Mouse (Mus musculus) urinary bladder, postnatal 10 days (tissue): ENCODE measurements around the gene Rbm38.

ENCODE experiments used
- DNase-seq: peaks from one replicate; pipeline ENCODE4 v3.0.0; 2022; ENCODE audit warnings: low spot score

The Rbm38 gene

DNA sequence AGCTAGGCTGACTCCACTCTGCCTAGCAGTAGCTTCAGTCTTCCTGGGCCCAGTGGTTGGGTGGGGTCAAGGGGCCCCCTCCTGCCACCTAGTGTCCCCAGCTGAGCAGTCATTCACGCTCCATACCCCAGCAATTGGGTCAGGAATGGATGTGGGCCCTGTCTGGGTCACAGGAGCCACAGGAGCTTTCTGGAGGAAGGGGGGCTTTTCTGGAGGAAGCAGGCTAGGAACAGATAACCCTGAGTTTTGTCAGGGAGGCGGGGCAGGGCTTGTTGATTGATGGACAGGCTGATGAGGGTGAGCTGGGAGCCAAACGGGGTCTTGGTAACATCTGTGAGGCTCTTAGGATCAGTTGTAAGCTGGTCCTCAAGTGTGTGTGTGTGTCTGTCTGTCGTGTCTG, 16.3 kb downstream of the Rbm38 start:
- no peak for DNase-seq

DNA sequence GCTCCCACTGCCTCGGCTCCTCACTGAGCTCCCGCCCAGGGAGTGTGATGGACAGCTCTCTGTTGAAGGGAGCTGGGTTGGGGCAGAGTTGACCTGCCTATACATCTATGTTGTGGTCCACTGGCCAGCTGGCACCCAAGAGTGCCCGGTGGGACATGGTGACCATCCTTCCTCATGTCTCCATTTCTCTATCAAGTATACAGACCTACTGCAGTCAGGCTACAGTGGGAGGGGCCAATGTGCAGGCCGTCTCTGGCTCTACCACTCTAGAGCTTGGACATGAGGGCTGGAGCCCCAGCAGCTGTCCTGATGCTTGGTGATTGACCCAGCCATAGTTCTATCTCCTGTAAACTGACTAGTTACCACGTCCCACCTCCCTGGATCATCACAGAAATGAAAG, 17.0 kb downstream of the Rbm38 start:
- no peak for DNase-seq

DNA sequence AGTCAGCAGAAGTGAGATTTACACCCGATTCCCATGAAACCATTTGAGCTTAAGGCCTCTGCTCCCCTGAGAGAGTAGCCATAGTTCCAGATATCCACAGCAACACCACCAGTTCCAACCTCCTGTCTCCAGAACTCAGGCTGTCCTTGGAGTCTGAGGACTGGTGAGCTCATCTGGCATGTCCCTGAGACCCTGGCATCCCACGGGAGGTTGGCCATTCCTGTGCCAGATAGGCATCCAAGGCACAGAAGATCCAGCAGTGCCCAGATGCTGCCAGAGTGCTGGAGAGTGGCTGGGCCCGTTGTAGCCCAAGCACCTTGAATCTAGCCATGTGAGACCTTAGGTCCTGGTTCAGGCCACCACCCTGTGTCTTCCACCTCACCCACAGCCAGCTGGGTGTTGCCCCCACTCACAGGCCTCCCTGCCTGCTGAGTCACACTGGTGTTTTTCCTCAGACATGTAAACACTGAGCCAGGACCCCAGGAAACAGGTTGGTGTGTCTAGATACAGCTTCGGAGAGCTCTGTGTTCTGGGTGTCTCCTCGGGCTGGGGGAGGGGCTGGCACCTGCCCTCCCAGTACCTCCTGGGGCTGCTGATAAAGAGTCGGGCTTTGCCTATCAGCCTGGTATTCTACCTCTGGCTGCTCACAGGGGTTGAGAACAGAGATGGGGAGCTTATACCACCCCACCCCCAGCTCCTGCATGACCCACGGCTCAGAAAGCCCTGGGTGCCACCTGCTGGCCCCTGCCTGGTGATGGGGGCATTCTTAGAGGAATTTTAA, 17.7 kb downstream of the Rbm38 start:
- no peak for DNase-seq

DNA sequence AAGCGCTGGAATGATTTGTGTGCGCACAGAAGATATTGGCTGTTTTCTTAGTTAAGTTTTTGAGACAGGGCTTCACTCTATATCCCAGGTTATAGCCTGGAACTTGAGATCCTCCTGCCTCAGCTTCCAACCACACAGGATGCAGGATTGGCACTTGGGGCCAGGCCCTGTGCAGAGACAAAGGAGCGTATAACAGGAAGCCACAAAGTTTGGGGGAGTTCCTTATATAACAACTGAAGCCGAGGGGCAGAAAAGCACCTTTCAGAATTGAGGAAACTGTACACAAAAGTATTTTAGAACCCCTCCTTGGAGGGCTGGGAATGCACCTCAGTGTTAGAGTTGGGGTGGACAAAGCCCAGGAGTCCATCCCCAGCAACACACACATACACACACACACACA, 18.7 kb downstream of the Rbm38 start:
- DNase-seq: no peak

DNA sequence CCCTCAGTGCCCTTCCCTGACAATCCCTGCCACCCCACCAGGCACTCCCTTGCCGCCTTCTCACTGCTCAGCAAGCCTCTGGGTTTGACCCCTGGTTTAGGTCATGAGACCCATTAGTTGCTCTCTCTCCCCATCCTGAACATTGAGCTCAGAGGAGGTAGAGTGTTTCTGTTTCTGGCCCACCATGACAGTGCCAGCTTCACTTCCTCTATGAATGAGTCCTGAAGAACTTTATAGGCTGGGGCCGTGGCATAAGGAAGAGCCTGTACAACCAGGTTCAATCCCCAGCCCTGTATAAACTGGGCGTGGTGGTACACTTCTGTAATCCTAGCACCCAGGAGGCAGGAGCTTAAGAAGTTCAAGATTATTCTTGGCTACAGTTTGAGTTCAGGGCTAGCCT, 20.5 kb downstream of the Rbm38 start:
- DNase-seq: no peak

DNA sequence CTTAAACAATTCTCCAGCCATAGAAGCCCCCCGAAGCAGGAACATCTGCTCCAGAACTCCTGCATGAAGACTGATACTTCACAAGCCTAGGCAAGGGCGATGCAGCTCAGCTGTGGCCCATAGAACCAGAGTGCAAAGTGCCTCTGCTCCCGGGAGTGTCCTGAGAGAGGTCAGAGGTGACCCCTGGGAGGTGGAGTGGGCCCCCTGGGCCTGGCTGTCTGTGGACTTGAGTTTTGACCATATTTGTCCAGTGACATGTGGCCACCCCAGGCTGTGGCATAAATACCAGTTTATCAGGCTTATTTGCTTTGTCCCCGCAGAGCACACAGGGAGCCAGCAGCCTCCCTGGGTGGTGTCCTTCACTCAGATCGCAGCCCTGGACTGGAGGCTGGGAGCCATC, 20.9 kb downstream of the Rbm38 start:
- DNase-seq: no peak

DNA sequence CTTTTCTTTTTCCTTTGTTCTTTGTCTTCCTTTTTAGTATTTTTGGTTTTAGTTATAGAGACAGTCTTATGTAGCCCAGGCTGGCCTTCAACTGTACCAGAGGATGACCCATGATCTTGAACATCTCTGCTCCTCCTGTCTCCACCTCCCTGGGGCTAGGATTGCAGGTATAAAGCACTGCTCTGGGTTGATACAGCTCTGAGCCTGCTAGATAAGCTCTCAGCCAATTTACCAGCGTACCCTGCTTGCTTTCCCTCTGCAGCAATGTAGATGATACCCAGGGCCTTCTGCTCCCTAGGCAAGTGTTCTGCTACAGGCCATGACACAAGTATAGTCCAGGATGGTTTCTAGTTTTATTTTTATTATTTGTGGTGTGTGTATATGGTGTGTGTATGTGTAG, 21.6 kb downstream of the Rbm38 start:
- no peak for DNase-seq

DNA sequence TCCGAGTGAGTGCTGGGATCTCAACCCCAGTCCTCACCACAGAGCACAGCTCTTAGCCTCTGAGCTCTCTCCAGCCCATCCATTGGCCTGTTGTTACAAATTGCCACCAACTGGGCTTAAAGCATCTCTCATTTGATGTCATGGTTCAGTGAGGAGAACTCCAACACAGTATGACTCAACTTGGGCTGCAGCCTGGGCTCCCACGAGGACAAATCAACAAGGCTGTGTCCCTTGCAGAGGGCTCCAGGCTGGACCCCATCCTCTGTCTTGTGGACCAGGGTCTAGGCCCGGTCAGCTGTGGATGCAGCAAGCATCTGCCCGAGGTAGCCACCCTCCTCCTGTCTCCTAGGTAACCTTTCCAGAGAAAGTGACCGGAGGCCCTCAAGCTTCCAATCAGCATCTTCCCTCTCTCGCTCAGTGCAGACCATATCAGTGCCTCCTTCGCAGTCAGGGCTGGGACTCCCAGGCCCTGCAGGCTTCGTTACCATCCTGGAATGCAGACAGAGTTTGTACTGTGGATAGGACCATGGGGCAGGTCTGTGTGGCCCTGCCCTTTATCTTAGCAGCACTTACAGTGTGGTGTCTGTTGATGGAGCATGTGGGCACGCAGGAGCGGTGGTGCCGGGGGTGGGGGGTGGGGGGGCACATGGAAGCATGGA, 22.3 kb downstream of the Rbm38 start:
- no peak for DNase-seq

DNA sequence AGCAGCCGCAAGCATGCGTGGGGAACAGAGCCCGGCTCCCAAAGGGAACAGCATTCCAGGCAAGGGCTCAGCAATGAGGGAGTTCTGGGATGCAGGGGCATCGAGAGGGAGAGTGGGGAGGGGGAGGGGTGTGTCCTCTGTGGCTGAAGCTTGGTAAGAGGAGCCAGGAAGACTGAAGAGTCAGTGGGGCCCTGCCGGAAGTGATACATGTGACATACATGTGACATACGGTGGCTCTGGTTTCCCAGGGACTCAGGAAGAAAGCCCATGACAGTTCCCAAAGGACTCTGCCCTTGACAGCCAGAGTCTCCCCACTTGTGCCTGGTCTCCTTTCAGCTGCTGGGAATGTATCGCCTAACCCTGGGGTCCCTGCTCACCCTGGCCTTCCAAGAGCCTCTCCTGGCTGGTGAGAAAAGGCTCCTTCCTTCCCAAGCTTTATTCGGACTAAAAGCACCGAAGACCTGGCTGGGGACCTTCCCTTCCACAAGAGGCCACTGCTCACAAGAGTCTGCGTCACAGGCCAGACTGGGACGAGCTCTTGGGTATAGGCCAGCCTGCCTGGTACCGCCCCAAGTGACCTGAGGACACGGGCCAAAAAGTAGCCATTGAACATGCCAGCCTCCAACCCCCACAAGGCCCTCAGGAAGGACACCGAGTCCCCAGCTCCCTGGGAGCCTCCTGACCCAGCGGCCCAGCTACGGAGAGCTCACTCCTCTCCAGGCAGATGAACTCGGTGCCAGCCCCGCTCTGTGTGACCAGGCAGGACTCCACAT, 24.1 kb downstream of the Rbm38 start:
- no peak for DNase-seq

DNA sequence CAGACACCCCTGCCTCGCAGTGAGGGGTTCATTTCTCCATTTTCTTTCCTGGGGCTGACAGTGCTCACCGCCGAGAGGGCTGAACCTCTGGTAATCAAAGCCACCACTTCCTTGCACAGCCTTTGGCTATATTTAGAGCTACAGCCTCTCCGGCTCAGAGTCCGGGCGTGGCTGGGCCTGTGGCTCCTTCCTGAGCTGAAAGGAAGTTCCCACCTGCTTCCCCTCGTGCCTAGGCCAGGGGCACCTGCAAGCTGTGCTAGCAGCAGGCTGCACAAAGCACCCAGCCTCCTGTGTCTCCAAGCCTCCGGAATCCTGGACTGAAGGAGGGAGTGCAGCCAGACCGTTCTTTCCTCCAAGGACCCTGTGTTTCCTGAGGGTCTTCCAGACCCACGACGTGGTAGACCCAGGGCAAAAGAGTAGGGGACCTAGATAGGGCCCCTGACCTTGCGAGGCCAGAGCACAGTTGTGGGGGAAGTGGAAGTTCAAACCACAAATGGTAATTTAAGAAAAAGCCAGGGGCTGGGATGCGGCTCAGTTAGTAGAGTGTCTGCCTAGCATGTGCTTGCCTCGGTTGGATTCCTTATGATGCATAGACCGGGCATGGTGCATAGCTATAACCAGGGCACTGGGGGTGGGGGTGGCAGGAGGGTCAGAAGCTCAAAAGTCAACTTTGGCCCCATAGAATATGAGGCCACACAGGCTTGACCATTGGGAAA, 26.4 kb downstream of the Rbm38 start:
- no peak for DNase-seq

DNA sequence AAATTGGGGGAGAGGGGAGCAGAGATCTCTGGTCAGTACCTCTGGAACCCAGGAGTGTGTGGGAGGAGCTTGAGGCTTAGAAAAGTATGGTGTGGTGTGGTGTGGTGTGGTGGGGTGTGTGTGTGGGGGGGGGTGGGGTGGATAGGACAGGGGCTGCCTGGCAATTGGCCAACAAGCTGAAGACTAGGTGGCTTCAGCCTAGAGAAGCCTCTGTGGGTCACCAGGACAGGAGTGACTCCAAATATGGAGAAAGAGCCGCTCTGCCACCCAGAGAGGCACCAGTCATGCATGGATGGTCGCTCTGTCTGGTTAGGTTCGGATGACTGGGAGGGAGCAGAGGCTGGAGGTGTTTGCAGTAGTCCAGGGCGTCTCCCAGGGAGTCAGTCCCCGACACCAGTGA, 27.2 kb downstream of the Rbm38 start:
- DNase-seq: no peak

DNA sequence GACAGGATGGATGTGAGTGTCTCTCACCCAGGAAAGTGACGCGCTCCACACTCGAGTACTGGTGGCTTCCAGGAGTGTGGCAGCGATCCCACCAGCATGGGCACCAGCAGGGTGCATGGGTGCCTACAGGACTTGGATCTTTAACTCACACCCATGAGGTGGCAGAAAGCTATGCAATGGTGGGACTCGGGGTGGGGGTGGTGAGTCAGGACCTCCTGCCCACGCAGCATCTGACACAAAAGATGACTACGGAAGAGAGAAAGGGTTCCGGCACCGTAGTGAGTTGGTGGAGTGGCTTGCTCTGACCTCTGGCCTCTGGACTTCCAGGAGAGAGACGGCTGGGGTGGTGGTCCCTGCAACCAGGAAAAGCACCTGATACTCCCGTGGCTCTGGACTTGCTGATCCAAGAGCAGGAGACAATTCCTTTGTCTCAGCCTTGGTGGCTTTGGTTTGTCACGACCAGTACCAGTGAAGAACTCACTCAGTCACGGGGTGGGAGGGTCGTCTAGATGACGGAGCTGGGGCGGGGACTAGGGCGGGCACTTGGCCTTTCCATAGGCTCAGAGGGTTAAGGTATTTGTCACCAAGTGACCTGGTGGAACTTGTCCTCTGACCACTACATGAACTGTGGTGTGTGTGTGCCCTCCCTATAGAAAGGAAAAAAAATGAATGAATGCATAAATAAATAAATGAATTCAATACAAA, 27.9 kb downstream of the Rbm38 start:
- no peak for DNase-seq

DNA sequence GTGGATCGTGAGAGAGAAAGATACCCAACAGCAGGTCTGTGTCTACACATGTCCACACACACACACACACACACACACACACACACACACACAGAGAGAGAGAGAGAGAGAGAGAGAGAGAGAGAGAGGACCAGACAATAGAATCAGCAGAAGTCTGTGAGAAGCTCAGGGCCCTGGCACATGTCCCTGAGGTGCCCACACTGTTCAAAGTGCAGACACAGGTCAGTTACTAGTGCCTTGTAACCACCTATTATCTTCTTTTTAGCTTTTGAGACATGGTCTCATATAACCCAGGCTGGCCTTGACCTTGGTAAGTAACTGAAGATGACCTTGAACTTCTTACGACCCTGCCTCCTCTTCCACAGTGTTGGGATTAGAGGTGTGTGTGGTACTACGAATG, 28.9 kb downstream of the Rbm38 start:
- no peak for DNase-seq

DNA sequence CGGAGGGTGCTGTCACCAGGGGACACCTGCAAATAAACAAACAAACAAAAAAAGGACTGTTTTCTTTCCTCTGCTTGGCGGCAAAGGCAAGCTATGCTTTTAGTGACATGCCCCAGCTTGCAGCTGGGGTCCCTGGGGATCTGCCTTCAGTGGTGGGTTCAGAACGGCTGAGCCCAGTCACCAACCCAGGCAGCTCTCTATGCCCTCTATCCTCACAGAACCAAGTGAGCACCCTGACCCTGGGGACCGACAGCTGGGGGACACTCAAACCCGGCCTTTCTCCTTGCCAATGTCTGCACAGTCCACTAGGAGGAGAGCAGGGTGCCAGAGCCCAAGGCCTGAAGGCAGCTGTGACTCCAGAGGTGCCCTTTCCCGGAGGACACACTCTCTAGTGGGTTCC, 29.5 kb downstream of the Rbm38 start:
- DNase-seq: no peak

DNA sequence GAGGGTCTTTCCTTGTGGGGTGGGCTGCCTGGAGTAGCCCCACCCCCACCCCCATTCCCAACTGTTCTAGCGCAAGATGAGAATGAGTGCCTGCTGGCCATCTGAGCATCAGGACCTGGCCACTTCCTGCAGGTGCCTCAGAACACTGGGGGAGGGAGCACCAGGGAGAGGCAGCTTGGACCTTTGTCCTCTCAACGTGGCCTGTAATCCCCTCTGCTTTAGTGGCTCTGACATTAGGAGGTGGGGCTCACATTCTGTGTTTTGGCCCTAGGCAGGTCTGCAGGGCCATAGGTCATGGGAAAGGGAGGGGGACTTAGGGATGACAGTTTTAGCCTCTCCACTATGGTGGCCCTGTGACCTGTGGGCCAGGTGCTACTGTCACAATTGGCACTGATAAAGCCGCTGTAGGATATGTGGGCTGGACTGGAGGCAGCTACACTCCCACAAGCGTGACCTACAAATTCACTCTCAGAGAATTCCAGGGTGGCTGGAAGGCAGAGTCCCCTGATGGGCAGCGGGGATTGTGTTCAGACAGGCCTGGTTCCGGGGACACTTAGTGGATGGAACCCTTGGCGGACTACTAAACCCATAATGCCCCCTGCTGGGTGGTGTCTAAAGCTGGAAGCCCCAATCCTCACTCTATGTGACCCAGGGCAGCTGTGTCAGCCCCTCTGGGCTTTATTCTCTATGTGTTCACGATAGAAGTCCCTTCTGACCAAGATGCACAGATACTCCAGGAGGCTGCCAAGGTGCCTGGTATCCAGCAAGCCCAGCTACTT, 30.5 kb downstream of the Rbm38 start:
- no peak for DNase-seq

DNA sequence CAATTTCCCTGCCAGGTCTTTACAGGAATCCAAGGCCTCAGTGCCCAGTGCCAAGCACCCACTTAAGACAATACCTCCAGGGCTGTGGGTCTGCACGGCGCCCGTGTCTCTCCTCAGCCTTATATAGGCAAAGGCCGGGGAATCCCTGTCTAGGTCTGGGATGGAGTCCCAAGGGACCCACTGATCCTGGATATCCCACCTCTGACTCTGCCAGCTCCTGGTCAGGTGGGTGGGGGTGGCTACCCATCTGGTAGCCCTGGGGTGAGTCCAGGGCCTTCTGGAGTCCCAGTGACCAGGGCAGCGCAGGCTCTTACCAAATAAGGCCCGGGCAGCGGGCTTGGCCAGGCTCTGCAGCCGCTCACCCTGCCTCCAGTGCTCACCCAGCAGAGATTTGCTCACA, 32.6 kb downstream of the Rbm38 start:
- no peak for DNase-seq

DNA sequence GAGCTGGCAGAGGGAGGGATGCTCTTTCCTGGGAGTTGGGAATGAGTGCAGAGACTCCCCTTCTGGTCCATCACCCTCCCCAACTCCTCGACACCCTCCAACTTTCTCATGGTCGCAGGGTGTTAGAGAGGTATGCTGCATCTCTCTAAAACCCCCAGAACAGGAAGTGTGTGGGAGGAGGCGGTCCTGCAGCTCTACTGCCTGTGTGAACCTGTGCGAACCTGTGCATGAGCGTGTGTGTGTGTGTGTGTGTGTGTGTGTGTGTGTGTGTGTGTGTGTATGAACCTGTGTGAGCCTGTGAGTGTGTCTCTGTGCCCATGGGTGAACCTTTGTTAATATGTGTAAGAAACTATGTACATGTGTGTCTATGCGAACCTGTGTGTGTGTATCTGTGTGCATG, 33.5 kb downstream of the Rbm38 start:
- DNase-seq: no peak

DNA sequence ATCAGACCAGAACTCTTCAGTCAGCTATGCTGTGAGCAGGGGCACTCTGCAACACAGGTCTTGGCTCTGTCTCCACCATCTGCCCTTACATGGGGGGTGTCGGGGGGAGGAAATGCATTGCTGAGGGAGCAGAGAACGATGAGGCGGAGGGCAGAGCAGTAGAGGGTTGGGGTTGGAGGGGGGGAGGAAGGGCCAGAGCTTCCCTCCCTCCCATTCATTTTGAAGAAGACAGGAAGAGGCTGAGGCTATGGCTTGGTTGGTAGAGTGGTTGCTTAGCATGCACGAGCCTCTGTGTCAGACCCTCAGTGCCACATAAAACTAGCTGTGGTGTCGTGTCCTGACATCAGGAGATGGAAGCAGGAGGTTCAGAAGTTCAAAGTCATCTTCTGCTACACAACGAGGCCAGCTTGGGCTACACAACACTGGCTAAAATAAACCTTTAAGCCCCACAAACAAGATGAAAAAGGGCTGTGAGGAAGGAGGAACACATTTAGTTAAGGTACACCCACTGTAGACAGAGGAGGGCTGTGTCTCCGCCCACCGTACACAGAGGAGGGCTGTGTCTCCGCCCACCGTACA, 36.1 kb downstream of the Rbm38 start:
- DNase-seq: no peak

DNA sequence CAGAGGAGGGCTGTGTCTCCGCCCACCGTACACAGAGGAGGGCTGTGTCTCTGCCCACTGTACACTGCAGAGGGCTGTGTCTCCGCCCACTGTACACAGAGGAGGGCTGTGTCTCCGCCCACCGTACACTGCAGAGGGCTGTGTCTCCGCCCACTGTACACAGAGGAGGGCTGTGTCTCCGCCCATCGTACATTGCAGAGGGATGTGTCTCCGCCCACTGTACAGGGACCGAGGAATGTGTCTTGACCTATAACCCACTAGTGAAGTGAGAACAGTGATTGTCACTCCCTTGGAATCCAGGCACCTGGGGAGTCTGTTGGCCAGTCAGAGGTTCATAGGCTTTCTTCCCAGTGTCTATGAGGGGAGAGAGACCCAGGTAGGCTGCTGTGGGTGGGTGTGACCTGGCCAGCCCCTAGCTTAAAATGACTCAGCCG, 36.6 kb downstream of the Rbm38 start:
- DNase-seq: no peak

DNA sequence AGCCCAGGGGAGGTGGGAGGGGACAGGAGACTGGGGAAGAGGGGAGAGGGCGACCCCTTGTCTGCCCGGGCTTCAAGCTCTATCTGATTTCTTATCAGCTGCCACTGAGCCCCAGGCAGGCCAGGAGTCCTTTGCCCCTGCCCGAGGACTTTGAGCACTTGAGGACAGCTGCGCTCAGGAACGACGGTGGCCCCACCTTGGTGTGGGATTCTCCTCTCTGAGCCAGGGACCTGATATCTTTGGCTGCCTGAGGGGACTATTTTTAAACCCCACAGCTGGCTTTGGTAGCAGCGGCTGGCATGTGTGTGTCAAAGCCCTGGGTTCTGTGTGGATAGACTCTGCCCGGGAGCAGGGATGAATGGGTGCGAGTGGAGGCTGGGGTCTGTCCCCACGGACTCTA, 37.3 kb downstream of the Rbm38 start:
- DNase-seq: no peak

DNA sequence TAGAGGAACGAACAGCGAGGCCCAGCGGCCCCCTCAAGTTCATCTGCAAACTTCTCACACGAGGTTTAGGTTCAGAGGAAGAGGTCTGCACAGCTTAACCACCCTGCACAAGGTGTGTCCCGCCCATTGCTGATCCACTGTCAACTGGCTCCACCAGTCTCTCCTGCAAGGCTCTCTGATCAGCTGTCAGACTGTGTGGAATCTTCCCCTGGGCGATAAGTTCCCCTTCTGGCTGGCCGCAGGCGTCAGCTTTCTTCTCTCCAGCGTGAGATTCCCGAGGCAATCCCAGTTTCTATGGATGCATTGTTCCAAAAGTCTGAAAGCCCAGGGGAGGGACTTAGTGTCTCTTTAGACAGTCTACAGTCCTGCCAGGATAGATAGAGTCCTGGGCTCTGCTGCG, 38.0 kb downstream of the Rbm38 start:
- no peak for DNase-seq
